Mouse (Mus musculus): ENCODE data around the gene Amot. TPM values are rescaled to one million over a fixed set of nuclear protein-coding genes. Genes with fewer than 3 reads are reported as not detected.

The Amot gene
- total RNA-seq, 4 experiments from 2014 or later = 18.4 to 23.4 (median 21.4) TPM

Other genes with a start within 250 kb of the Amot start
- gene Lhfpl1, start 156.1 kb downstream of the Amot start, total RNA-seq (2022) = under 1 TPM in 2 of 4 experiments, not detected in 2; 0.28 to 0.44 TPM

All from left cerebral cortex, adult 8-10 months (tissue).